Mouse (Mus musculus) embryonic stem cell, embryonic (primary cell): ENCODE data around the gene Galnt5.

Experiments
- CTCF ChIA-PET, 4 experiments: fragments of 300-600 bp in 2 of 4; fragments of 350-600 bp in 2 of 4; sonication (Branson Sonifier 250); formaldehyde crosslinking; loops; one replicate each; lab custom pipeline; 2022; ENCODE audit warnings: inconsistent platforms in 2 of 4; lab: Charles Lee
- POLR2A ChIA-PET, 4 experiments: fragments of 300-600 bp in 2 of 4; fragments of 350-600 bp in 2 of 4; sonication (Branson Sonifier 250); formaldehyde crosslinking; loops; one replicate each; lab custom pipeline; 2022; ENCODE audit warnings: antibody characterized with exemption in 4 of 4, inconsistent platforms in 1 of 4; lab: Charles Lee

Gene Galnt5

GRCm38 (mm10) chr2:57997752-57998430 is at the start of gene Galnt5:
TSS of gene Galnt5 (plus strand) at chr2:57997884.
- CTCF ChIA-PET: interaction anchor here in 1 of 4 experiments (0.6 to 0.7 kb wide), 2 partner anchors 17 to 55 kb away, joined by 3 read pairs; no protein-coding TSS in a partner anchor
- POLR2A ChIA-PET: no interaction called here

- ChIA-PET POLR2A (no interaction called here), CTCF (no interaction called here)
These were observed 46.1 kb upstream of the Galnt5 start for GRCm38 (mm10) chr2:57951620-57952019.

DNA sequence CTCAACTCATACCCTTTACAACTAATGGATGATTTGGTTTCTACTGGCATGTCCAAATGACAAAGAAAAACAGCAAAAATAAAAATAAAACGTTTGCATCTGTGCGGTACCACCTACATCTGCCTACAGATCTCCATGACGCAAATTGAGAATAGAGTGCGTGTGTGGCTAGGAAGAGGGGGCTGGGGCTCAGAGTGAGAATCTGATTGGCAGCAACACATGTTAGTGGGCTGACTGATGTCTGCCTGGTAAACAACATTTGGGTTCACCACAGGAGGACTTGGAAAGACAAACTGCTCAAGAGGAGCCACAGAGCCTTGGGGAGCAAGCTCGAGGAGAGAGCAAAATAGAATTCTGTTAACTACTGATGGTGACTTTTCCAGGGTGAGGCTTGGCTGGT is 36.9 kb upstream of the Galnt5 start:
- CTCF ChIA-PET: no interaction called here
- POLR2A ChIA-PET: no interaction called here

- POLR2A ChIA-PET: interaction anchor here in 1 of 4 experiments (0.7 kb wide), 1 partner anchor 713 kb away, joined by 4 read pairs; no protein-coding TSS in a partner anchor
- CTCF ChIA-PET: no interaction called here
These were observed 15.4 kb upstream of the Galnt5 start for GRCm38 (mm10) chr2:57982248-57982647.

DNA sequence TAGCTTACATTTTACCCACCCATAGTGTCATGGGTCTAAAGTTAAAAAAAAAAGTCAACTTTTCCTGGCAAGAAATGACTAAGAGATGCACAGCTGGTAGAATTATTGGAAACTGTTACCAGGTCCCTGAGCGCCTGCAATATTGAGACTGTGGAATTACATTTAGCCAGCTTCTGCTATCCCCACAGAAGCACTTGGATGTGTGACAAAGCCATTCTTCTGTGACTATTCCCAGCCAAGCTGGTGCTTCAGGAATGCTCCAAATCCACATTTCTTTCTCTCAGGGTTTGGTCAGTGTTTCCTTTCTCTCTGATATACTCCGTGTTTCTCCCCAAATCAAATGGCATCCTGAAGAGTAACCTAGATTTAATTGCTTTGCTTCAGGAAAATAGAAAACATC is 6.6 kb upstream of the Galnt5 start:
- CTCF ChIA-PET: no interaction called here

GRCm38 (mm10) chr2:58001497-58001896 is 3.8 kb downstream of the Galnt5 start:
- POLR2A ChIA-PET: no interaction called here
- CTCF ChIA-PET: interaction anchor here in 1 of 4 experiments (2.4 kb wide), 1 partner anchor 54 kb away, joined by 6 read pairs; no protein-coding TSS in a partner anchor

More for the DNA sequence above, 6.6 kb upstream of the Galnt5 start:
- POLR2A ChIA-PET: no interaction called here

GRCm38 (mm10) chr2:58007081-58007480 is 9.4 kb downstream of the Galnt5 start:
- CTCF ChIA-PET: no interaction called here

GRCm38 (mm10) chr2:58023556-58023955 is 25.9 kb downstream of the Galnt5 start:
- ChIA-PET CTCF (no interaction called here), POLR2A (no interaction called here)

More at GRCm38 (mm10) chr2:58007081-58007480, 9.4 kb downstream of the Galnt5 start:
- POLR2A ChIA-PET: no interaction called here

DNA sequence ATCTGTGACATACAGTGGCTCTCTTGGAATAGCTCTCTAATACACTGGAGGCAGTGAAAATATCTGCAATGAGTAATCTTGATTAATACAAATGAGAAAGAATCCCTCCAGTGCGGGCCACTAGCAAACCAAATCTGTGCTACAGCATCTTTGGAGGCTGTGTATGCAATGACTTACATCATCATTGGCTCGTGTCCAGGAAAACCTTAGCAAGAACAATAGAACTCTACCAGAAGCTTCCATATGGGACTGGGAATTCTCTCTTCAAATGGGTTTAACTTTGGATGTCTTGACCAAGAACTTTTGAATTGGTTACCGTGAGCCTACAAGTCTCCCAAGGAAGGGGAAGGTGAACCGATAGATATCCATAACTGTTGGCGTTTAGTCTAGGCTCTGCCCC is 29.1 kb downstream of the Galnt5 start:
- POLR2A ChIA-PET: no interaction called here
- CTCF ChIA-PET: no interaction called here

DNA sequence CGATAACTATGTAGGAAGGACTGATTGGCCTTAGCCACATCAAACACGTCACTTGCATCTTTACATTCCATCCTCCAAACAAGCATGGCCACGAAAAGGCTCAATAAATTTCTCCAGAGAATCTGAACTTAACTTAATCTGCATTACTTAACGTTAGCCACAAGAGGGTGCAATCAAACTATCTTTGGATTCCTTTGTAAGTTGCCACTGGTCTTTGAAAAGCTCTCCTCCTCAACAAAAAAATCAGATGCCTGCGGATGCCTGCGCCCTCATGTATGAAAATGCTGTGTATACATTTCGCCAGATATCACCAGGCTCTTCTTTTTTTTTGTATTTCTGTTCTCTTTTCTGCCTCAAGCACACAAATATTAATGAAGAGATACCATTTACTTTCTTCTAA is 31.7 kb downstream of the Galnt5 start:
- ChIA-PET CTCF (interaction anchor here in 3 of 4 experiments (0.7 to 1.9 kb wide), 6 partner anchors 10 to 638 kb away, joined by 3 to 7 read pairs (median 3); no protein-coding TSS in a partner anchor), POLR2A (no interaction called here)

- POLR2A ChIA-PET: no interaction called here
- CTCF ChIA-PET: no interaction called here
These were observed 33.7 kb downstream of the Galnt5 start for GRCm38 (mm10) chr2:58031431-58031830.

GRCm38 (mm10) chr2:58035635-58036034 is 38.0 kb downstream of the Galnt5 start:
- POLR2A ChIA-PET: no interaction called here
- CTCF ChIA-PET: no interaction called here

- ChIA-PET POLR2A (no interaction called here), CTCF (interaction anchor here in 1 of 4 experiments (0.8 kb wide), 1 partner anchor 739 kb away, joined by 8 read pairs; no protein-coding TSS in a partner anchor)
These were observed 39.2 kb downstream of the Galnt5 start for GRCm38 (mm10) chr2:58036926-58037325.

GRCm38 (mm10) chr2:58041867-58042266 is 44.2 kb downstream of the Galnt5 start:
- ChIA-PET POLR2A (no interaction called here), CTCF (no interaction called here)

DNA sequence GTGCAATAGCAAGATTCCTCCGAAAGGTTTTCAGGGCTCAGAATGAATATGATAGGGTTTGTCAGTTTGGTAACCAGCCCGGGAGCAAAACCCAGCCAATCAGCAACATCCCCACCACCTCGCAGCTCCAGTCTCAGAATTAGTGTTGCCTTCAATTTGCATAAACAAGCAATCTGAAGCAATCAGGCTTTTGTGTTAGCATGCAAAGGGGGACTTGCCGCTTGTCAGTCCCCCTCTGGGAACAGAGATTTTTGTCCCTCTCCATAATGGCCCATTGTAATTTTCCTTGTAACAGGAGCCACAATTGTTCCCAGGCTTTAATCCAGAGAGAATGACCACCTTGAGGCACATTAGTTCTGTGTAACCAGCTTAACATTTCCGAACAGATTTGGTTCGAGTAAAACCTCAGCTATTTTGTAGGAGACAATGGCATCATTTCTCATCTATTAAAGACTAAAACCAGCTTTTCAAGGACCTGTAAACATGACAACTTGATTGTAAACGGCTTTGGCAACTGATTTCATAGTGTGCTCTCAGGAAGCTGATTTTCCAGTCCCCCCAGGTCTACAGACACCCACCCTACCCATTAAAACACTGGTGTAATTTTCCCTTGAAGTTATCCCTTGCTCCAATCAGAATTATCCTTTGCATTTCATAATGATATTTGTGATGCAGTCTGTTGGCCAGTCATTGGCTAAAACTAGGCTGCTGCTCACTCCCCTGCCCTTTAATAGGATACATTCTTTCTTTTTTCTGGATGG is 55.3 kb downstream of the Galnt5 start, which contains the start of gene Ermn:
Ermn (minus strand) TSS at position 44 of the 761 bp plus-strand sequence.
- CTCF ChIA-PET: no interaction called here
- POLR2A ChIA-PET: no interaction called here

DNA sequence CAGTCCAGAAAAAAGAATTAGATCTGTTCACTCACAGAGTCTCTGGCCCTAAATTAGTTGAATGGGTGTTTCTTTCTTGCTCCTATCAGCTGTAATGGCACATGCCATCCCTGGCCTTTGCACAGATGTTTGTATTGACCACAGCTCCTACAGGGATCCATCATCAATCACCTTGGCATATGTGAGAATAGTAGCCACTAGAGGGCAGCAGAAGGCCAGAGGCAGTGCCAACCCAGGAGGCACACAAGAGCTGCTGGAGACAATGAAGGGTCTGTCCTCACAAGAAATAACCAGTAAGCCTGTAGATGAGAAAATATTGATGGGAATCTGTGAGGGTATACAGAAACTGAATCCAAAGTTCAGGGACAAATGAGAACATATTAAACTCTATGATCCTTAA is 57.7 kb downstream of the Galnt5 start:
- ChIA-PET CTCF (interaction anchor here (0.5 to 1.6 kb wide), 26 partner anchors 9 to 1943 kb away, joined by 3 to 7 read pairs (median 3); partner anchors contain the start of gene Acvr1c (in 1 of the 4)), POLR2A (no interaction called here)

GRCm38 (mm10) chr2:58079849-58080248 is 82.2 kb downstream of the Galnt5 start:
- ChIA-PET CTCF (no interaction called here), POLR2A (no interaction called here)

DNA sequence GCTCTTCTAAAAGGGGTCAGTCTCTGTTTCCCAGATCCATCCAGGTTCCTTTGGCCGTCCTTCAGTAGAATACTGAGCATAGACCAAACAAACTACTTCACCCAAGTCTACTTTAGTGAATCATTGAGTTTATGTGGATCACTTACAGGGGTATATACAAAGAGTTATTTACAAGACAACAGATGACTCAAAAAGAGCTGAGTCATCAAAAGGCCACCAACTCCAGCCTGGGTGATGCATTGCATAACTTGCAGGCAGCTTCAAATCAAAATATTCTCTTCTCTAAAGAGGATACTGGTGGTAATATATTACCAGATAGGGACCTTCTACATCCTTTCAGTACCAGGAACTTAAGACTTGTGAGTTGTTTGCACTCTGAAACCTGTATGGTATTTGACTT is 88.7 kb downstream of the Galnt5 start:
- CTCF ChIA-PET: no interaction called here
- POLR2A ChIA-PET: no interaction called here

DNA sequence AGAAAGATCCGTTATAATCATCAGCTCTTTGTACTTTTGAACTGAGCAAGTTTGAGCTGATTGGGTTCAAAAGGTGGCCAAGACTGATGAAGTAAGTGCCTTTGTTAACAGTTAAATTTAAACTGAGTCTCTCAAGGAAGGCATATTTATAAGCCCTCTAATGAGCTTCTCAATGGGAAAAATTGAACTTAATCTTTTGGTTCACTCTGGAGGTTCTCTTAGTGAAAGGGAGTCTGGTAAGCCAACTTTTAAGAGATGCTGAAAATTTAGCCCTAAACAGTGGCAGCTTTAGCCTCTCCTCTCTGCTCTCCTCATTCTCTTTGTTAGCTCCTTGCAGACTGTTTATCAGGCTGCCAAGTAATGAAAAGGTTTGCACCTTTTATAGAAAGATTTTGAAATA is 97.1 kb downstream of the Galnt5 start:
- ChIA-PET CTCF (no interaction called here), POLR2A (interaction anchor here in 1 of 4 experiments (0.6 kb wide), 1 partner anchor 1920 kb away, joined by 5 read pairs; no protein-coding TSS in a partner anchor)
